In the genomic region with DNA sequence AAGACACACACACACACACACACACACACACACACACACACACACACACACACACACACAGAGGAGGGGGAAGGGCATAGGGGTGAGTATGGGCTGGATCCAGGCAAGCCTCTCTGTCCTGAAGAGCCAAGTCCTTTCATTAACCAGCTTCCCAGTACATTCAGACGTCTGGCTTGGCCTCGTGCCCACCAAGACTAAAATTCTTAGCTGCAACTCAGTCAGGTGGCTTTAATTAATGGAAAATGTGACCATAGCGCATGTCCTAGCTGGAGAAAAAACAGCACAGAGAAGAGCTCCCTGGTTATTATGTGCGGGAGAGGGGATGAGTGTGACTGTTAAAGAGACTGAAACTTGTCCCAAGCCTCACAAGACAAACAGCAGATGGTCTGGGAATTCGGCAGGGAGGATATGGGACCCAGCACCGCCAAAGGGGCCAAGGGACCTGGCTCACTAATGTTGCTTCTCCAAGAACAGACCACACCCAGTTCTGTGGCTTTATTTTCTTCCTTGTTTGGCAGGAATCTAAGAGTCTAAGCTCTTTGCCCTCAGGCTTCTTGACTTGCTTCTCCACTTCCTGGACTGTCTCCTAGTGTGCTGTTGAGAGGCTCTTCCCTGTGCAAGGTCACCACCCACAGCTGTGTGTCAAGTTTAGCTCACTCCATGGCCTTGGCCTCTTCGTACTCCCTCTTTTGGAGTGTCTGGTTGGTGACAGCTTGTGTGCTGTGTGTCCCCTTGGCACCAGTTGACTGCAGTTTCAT, we compare ENCODE assay signal across 9 mouse cellular contexts. TPM values are rescaled to one million over a fixed set of nuclear protein-coding genes. Genes with fewer than 3 reads are reported as not detected.
DNase-seq lines count a peak whose midpoint lies in the region; ATAC-seq and TF ChIP-seq lines count a peak whose summit lies in the region.
"Had no signal": no experiment of that assay in that cellular context is flagged by ENCODE, and none has a peak within 500 bp of the region (broad histone marks: within the 10 kb centered on the region; RNA-seq: fewer than 3 reads in every experiment).

No protein-coding gene starts in this region.

- no peaks in the 10 kb centered on the region for H3K9me3 ChIP-seq in liver, postnatal 0 days (ENCODE audit: low read length)

- peaks cover 17% of the 10 kb centered on the region; the same call in 1 of the 2 replicates for H3K36me3 ChIP-seq in liver, postnatal 0 days (replicated peaks; ENCODE audit: insufficient read depth, low read length)

- no peak for ATAC-seq in liver, postnatal 0 days
- ATAC-seq in inflammation-experienced regulatory T-cells, adult 6 months = no peak

- no peak for TF ChIP-seq EP300 in liver, postnatal 0 days (IDR thresholded peaks at IDR 0.05; ENCODE audit: low read depth)

- H3K27ac ChIP-seq in liver, postnatal 0 days (ENCODE audit: low read depth) = no peak overlapping the region; the same call in 1 of the 2 replicates
- H3K27ac ChIP-seq in brown adipose tissue, adult 24 weeks (replicated peaks; ENCODE audit: low read depth, low read length) = peak overlapping the region; percentile 23; the same call in 1 of the 2 replicates

- H3K4me1 ChIP-seq in liver, postnatal 0 days (ENCODE audit: insufficient read depth) = no peaks in the 10 kb centered on the region
- H3K4me1 ChIP-seq in brown adipose tissue, adult 24 weeks (ENCODE audit: control insufficient read depth, insufficient read depth, insufficient read length, low read length) = peaks cover 6% of the 10 kb centered on the region

- H3K9ac ChIP-seq in liver, postnatal 0 days (replicated peaks) = no peak overlapping the region

- no peaks in the 10 kb centered on the region for H3K27me3 ChIP-seq in liver, postnatal 0 days (ENCODE audit: insufficient read depth, low read length)

- H3K4me3 ChIP-seq in liver, postnatal 0 days (ENCODE audit: low read depth, low read length) = no peak overlapping the region
- H3K4me3 ChIP-seq in brown adipose tissue, adult 24 weeks (ENCODE audit: insufficient read depth, low read depth, low read length) = no peak overlapping the region

- TF ChIP-seq CTCF in liver, postnatal 0 days (IDR thresholded peaks at IDR 0.05; ENCODE audit: low read depth) = no peak

- WGBS in liver, postnatal 0 days (ENCODE audit: insufficient replicate concordance) = 50% methylated on average over 7 of the region's 7 CpGs

- peak; percentile 16 for DNase-seq in liver
- no peak for DNase-seq in liver, postnatal 0 days
- DNase-seq in gonadal fat pad, adult 2 months (ENCODE audit: low read depth) = peak; percentile 95
- DNase-seq in kidney, adult 8-10 months = peak; percentile 62 to 71
- DNase-seq in lung, postnatal 14 days = peak; percentile 42
- DNase-seq in urinary bladder, postnatal 10 days (ENCODE audit: low spot score) = no peak

- no peak overlapping the region for H3K4me2 ChIP-seq in liver, postnatal 0 days (ENCODE audit: low read depth, low read length)

RNA-seq across cellular contexts. Expression of gene Zxdc, which starts 9.1 kb away (rescaled TPM):
- 2.1 and 2.8 TPM in 2 replicates for polyA plus RNA-seq in liver, postnatal 0 days (2015; fragmentation: Nextera tagmentation; extraction: Ambion mirVana)
- polyA plus RNA-seq in brown adipose tissue, adult 24 weeks (2012; ENCODE audit: insufficient read depth, insufficient read length, missing spikeins) = 5.4 and 5.7 TPM in 2 replicates
- polyA plus RNA-seq in gonadal fat pad, adult 2 months (2012; rRNA removed) = 15.2 and 19.9 TPM in 2 replicates
- 1 to 10 TPM; 4.5 to 9.6 (median 7.7) TPM for polyA plus RNA-seq in inflammation-experienced regulatory T-cells, adult 6 months (2017; shearing (Covaris generic))

RNA-seq across cellular contexts. Expression of gene Uroc1, which starts 27.1 kb away (rescaled TPM):
- polyA plus RNA-seq in liver, postnatal 0 days (2015; fragmentation: Nextera tagmentation; extraction: Ambion mirVana) = 48.6 and 51.0 TPM in 2 replicates
- not detected in 2 replicates for polyA plus RNA-seq in brown adipose tissue, adult 24 weeks (2012; ENCODE audit: insufficient read depth, insufficient read length, missing spikeins)
- 0.41 and 0.88 TPM in 2 replicates for polyA plus RNA-seq in gonadal fat pad, adult 2 months (2012; rRNA removed)
- polyA plus RNA-seq in inflammation-experienced regulatory T-cells, adult 6 months (2017; shearing (Covaris generic)) = not detected
- polyA plus RNA-seq: neural tube, embryonic 11.5 days had no signal

RNA-seq across cellular contexts. Expression of gene Chst13, which starts 35.2 kb away (rescaled TPM):
- 10.3 and 14.0 TPM in 2 replicates for polyA plus RNA-seq in liver, postnatal 0 days (2015; fragmentation: Nextera tagmentation; extraction: Ambion mirVana)
- not detected in 2 replicates for polyA plus RNA-seq in brown adipose tissue, adult 24 weeks (2012; ENCODE audit: insufficient read depth, insufficient read length, missing spikeins)
- polyA plus RNA-seq in gonadal fat pad, adult 2 months (2012; rRNA removed) = 0.37 and 0.69 TPM in 2 replicates
- not detected for polyA plus RNA-seq in inflammation-experienced regulatory T-cells, adult 6 months (2017; shearing (Covaris generic))
- polyA plus RNA-seq: neural tube, embryonic 11.5 days had no signal

RNA-seq across cellular contexts. Expression of gene BC048671, which starts 59.2 kb away (rescaled TPM):
- not detected in 2 replicates for polyA plus RNA-seq in liver, postnatal 0 days (2015; fragmentation: Nextera tagmentation; extraction: Ambion mirVana)
- not detected in 2 replicates for polyA plus RNA-seq in brown adipose tissue, adult 24 weeks (2012; ENCODE audit: insufficient read depth, insufficient read length, missing spikeins)
- polyA plus RNA-seq in gonadal fat pad, adult 2 months (2012; rRNA removed) = 0.92 and 1.3 TPM in 2 replicates
- not detected for polyA plus RNA-seq in inflammation-experienced regulatory T-cells, adult 6 months (2017; shearing (Covaris generic))
- polyA plus RNA-seq: neural tube, embryonic 11.5 days had no signal

Comparison
In these comparisons a context has a peak if more than half of its experiments do, and no peak if none do; other contexts are left out.
1. DNase-seq: peak in liver (single experiment), gonadal fat pad, adult 2 months (single experiment), kidney, adult 8-10 months (2 of 2) and lung, postnatal 14 days (single experiment); none in liver, postnatal 0 days (single experiment) and urinary bladder, postnatal 10 days (single experiment).
2. RNA of gene Uroc1, which starts 27.1 kb away (polyA plus RNA-seq): 48.6 to 51.0 TPM in liver, postnatal 0 days; 0.41 to 0.88 TPM in gonadal fat pad, adult 2 months, not detected in brown adipose tissue, adult 24 weeks and not detected in inflammation-experienced regulatory T-cells, adult 6 months; every median in the first group is over 10 times any median in the second.